Mouse (Mus musculus) 416B (cell line): ENCODE results near the gene Ubp1.

Experiments used
- DNase-seq: peaks from one replicate; pipeline ENCODE4 v3.0.0; 2011; ENCODE audit warnings: low read depth

Ubp1 gene

GRCm38 (mm10) chr9:114015724-114016123, 85.0 kb downstream of the Ubp1 start:
- peak; percentile 31 for DNase-seq

- peak; percentile 83 for DNase-seq
Measured at GRCm38 (mm10) chr9:114016402-114016801, 85.7 kb downstream of the Ubp1 start.

- DNase-seq, result peak; percentile 57
Measured at GRCm38 (mm10) chr9:114019012-114019762, 88.5 kb downstream of the Ubp1 start.

GRCm38 (mm10) chr9:114022141-114022540, 91.4 kb downstream of the Ubp1 start:
- no peak for DNase-seq

- DNase-seq, result no peak
Measured at GRCm38 (mm10) chr9:114025182-114025581, 94.4 kb downstream of the Ubp1 start.

- DNase-seq, result no peak
Measured at GRCm38 (mm10) chr9:114025846-114026245, 95.1 kb downstream of the Ubp1 start.

- no peak for DNase-seq
Measured at GRCm38 (mm10) chr9:114026261-114026934, 95.7 kb downstream of the Ubp1 start.
